In genomic region chr7:67728203-67728602, GRCm38 (mm10) we compare ENCODE assay signal across 16 mouse cellular contexts. TPM values are rescaled to one million over a fixed set of nuclear protein-coding genes. Genes with fewer than 3 reads are reported as not detected.
"Had no signal": no experiment of that assay in that cellular context is flagged by ENCODE, and none has a peak within 500 bp of the region (broad histone marks: within the 10 kb centered on the region; RNA-seq: fewer than 3 reads in every experiment).

No protein-coding gene starts in this region.

- H3K4me3 ChIP-seq: liver, embryonic 12.5 days; midbrain, embryonic 10.5 days; midbrain, embryonic 12.5 days; neural tube, embryonic 12.5 days; stomach, embryonic 15.5 days had no signal

- H3K4me2 ChIP-seq: liver, embryonic 12.5 days; lung, embryonic 14.5 days; midbrain, embryonic 12.5 days; neural tube, embryonic 12.5 days; stomach, embryonic 15.5 days had no signal

- H3K9me3 ChIP-seq: liver, embryonic 12.5 days; midbrain, embryonic 10.5 days; midbrain, embryonic 12.5 days; neural tube, embryonic 12.5 days; stomach, embryonic 15.5 days had no signal

- H3K4me1 ChIP-seq: liver, embryonic 12.5 days; midbrain, embryonic 12.5 days; neural tube, embryonic 12.5 days; stomach, embryonic 15.5 days had no signal

- DNase-seq: lung, embryonic 14.5 days; lung, postnatal 14 days; midbrain, embryonic 14.5 days; right cerebral cortex, postnatal 14 days; thymus, adult 2 months; thymus, postnatal 25 days; thymus, postnatal 4 days had no signal

- H3K27me3 ChIP-seq: liver, embryonic 12.5 days; midbrain, embryonic 12.5 days; neural tube, embryonic 12.5 days; stomach, embryonic 15.5 days had no signal

- H3K9ac ChIP-seq: liver, embryonic 12.5 days; liver, embryonic 14.5 days; lung, embryonic 14.5 days; midbrain, embryonic 12.5 days; neural tube, embryonic 12.5 days; stomach, embryonic 15.5 days had no signal

- ATAC-seq: liver, embryonic 12.5 days; midbrain, embryonic 16.5 days had no signal

- H3K27ac ChIP-seq: liver, embryonic 12.5 days; liver, embryonic 14.5 days; midbrain, embryonic 10.5 days; midbrain, embryonic 12.5 days; neural tube, embryonic 12.5 days; stomach, embryonic 15.5 days; stomach, postnatal 0 days had no signal

RNA-seq across cellular contexts. Expression of gene Synm, which starts 31.3 kb away (rescaled TPM):
- total RNA-seq: neutrophil, adult 5-6 weeks had no signal
